Mouse (Mus musculus) spleen, postnatal 14 days (tissue): ENCODE measurements around the gene Tmem262.

Source experiments
- DNase-seq, 2 experiments: peaks; one replicate each; pipeline ENCODE4 v3.0.0; 2021 to 2022; ENCODE audit warnings: low spot score in 2 of 2

Tmem262 gene

DNA sequence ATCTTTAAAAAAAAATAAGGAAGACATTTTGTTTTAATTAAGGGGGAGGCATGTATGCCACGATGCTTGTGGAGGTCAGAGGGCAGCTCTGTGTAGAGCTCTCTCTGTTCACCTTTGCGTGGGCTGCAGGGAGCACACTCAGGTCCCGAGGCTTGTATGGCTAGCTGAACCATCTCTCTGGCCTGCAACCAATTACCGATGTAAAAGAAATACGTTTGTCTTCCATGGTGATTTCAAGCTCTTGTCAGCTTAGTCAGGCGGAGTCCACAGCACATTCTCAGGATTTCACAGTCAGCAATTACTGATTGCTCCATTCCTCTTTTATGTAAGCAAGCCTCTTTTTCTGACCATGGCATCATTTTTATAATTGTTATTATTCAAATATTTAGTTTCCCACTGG is 21.4 kb downstream of the Tmem262 start:
- no peak for DNase-seq

DNA sequence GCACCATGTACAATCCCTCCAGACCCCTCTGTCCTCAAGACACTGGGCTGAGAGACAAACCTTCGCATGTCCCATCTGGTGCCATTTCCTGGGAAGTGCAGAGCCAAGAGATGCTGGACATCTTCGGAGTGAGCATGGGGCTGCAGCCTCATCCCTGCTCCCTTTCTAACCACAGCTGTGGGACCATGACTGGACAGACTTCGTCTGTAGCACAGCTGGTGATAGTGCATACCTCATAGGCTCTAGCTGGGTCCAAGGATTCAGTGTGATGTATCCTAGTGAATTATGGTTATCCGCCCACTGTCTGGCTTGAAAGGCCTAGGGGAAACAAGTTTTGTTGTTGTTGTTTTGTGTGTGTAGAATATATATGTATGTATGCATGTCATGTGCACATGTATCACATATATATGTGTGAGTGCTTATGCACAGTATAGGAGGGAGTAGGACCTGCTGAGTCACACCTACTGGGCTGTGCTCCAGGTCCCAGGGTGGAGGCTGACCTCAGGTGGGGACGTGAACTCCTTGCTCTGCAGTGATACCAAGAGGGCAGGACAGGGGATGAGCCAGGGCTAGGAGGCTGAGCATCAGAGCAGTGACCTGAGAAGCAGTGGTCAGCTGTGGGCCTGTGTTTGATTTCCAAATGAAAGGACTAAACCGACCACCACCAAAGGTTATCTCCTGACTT is 22.5 kb downstream of the Tmem262 start:
- peak; percentile 72 to 74 for DNase-seq

DNA sequence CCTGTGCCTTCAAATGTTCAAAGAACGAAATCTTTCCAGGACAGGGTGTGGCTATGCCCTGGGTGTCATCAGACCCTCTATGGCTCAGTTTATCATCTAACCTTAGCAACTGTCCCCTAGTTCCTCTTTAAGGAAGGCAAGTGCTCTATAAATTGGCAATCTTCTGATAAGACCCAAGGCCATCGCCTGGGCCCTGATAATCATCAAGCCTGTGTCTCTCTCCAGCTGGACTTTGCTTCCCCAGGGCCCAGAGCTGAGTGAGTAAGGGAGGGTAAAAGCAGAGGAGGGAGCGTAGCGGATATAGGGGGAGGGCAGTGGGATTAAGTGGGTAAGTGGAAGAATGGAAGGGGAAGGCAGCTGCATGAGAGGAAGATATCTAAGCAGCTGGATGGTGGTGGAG is 24.6 kb downstream of the Tmem262 start:
- no peak for DNase-seq

DNA sequence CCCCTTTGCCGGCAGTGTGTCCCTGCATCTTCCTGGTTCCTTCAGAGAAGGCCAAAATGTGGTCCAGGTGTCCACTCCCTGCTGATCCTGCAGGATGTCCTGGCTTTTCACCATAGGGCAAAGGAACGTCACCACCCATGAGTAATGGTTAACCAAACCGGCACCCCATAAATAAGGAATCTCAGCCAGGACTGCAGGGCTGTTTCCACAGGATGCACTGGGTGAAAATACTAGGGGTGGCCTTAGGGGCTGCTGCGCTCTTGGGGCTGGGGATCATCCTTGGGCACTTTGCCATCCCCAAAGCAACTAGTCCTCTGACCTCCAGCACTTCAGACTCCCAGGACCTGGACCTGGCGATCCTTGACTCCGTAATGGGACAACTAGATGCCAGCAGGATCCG is 25.8 kb downstream of the Tmem262 start, which contains the start of gene Naaladl1:
Gene Naaladl1 (plus strand): TSS at position 197 of the 400 bp plus-strand sequence.
- no peak for DNase-seq

DNA sequence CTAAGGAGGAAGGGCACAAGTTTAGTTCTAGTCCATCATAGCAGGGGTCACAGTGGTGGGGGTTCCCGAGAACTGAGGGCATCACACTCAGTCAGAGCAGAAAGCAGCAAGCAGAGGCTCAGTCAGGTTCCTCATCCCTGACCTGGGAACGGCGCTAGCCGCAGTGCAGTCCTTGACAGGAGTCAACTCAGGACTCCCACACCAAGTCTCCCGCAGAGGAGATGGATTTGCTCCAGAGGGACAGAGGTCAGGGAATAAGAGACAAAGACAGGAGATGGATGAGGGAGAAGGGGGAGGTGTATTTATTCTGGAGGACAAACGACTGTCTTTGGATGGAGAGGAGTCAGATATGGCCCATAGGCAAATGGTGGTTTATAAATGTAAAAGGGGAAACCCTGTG is 33.3 kb downstream of the Tmem262 start:
- no peak for DNase-seq

DNA sequence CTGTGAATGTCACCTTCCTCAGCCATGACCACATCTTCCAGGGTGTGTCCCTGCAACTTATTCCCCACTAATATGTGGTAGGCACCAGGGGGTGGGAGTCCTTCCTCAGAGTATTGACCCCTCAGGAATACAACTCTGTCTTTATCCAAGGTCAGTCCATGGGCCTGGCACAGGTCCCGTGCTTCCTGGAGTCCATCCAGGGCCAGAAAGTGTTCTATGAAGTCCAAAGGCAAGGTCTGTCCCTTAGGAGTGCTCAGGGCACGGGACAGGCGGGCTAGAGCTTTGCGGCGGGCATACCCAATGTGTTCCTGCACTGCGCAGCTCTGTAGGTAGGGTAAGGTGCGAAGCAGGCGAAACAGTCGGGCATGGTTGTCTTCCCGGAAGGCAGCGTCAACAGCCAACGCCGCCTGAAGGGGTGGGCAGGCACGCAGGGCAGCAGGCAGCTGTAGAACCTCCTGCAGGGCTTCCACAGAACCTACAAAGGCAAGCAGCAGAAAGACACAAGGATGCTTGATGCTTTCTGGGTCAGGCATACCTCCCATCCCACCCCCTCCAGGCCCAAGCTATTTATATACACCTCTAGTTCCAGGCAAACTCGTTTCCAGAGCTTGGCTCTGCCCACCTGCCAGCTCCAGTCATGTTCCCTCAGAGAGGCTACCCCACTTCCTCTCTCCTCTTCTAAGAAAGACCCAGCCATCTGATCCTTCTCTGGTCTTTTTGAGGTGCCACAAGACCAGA is 36.4 kb downstream of the Tmem262 start:
- no peak for DNase-seq

DNA sequence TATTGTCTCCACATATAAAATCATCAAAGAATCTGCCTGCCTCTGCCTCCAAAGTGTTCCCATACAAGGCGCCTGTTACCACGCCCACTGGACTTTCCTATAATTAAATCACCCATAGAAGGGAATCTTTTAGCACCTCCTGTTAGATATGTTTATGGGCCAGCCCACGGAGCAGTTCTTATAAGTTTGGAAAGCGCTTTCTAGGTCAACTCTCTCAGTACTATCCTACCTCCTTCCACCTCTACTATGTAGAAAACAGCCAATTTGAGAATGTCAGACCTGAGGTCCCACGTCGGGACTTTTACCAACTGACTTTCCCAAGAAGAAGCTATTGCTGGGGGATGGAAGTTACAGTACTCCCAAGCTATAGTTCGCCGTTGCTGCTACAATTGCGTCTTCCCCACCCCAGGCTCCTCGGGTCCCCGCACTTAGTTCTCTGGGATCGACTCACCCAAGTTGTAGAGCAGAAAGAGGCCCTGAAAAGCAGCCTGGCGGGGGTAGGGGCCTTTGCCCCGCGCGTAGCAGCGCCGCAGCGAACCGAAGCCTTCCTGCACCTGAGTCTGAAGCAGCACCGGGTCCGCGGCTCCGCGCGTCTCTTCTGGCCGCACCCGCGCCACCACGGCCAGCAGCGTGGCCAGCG is 37.6 kb downstream of the Tmem262 start:
- DNase-seq: no peak

DNA sequence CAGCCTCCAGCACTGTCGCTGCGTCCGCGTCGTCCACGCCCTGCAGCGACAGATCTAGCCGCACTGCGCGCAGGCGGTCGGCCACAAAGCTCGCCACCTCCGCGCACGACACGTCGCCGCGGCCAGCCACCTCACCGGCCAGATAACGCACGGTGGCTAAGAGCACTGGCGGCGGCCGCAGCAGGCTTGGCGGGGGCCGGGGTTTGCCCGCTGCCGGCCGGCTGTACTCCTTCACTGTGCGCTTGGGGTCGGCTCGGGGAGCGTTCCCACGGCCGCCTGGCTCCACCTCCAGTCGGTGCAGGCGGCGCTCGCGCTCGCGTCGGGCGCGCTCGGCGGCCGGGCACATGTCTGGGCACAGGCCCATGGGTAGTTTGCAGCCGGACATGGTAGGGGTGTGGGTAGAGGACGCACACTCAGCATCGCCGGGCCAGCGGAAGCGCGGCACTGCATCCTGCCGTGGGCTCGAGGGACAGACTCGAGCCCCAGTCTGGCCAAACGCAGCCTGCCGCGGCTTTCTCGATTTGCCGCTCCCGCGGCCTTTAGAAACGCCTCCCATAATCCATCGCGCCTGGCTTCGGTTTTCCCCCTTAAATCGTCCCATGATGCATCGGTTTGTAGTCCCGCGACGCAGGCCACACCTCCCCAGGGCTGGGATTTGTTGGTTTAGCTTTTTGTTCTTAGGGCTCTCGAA is 38.3 kb downstream of the Tmem262 start, which contains the start of gene Sac3d1:
Gene Sac3d1 (minus strand): TSS at position 665 of the 691 bp plus-strand sequence.
- DNase-seq: peak; percentile 76 to 80

DNA sequence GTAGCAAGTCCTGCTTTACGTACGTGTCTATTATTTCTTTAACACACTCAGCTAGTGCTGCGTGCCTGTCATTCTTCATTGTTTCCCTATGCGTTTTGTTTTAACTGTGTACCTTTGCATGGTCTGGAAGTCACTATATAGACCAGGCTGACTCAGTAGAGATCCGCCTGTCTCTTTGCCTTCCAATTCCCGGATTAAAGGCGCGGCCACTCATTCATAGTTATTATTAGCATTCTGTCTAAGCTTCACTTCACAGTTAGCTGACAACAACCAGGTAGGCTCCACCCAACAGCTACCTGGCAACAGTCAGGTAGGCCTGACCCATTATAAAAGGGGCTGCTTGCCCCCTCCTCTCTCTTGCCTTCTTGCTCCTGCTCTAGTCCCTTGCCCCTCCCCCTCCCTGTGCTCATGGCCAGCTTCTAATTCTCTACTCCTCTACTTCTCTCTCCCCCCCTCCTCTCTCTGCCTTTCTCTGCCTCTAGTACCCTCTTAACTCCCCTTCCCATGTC is 38.9 kb downstream of the Tmem262 start:
- DNase-seq: no peak

DNA sequence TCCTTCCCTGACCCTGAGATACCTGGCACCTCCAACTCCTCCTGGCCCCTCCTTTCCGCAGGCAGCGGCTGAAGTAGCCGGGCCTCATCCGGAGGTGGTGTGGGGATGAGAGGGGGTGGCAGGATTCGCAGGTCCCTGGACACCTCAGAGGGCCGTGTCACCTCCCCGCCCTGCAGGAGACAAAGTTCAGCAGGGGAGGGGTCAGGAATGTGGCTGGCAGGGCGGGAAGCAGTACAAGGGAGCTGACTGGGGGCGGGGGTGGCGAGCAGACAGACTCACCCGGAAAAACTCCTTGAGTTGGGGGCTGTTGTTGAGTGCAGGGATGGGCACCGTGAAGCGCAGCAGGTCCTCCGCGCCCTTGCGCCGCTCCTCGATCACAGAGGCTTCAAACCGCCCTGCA is 41.9 kb downstream of the Tmem262 start:
- DNase-seq: no peak

DNA sequence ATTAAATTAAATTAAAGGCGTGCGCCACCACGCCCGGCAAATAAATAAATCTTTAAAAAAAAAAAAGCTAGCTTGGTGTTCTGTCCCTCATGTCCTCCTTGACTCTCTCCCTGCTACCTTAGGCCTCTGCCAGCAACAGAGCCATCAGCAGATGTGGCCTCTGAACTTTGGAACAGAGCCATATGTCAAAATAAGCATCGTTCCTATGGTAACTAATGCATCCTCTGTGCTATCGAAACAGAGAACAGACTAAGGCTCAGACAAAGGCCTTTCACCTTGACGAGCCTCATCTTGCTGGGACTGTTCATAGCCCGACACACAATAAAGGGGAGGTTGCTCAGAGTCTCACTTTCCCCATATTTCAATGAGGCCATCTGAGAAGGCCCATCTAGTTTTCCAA is 43.5 kb downstream of the Tmem262 start:
- no peak for DNase-seq

DNA sequence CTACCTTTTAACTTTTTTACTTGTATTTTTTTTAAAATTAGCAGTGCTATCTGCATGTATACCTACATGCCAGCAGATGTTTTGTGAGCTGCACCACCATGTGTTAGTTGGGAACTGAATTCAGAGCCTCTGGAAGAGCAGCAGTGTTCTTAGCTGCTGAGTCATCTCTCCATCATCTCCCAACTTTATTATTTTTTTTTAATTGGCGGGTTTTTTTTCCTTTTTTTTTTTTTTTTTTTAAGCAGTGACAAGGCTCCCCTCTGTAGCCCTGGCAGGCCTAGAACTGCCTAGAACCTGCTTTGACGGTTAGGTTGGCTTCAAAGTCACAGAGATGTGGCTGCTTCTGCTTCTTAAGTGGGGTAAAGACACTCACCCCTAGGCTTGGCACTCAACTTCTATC is 45.1 kb downstream of the Tmem262 start:
- DNase-seq: no peak

DNA sequence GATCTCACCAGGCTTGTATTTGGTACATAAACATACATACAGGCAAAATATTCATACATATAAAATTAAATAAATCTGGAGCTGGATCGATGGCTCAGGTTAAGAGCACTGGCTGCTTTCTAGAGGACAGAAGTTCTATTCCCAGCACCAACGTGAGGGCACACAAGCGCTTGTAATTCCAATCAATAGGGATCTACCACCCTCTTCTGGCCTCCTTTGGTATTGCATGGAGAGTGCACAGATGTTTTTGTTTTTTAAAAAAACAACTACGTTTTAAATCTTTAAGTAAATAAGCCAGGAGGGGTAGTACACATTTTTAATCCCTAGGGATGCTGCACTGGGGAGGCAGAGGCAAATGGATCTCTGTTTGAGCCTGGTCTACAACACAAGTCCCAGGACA is 46.5 kb downstream of the Tmem262 start:
- DNase-seq: peak in 1 of 2 experiments; percentile 69

DNA sequence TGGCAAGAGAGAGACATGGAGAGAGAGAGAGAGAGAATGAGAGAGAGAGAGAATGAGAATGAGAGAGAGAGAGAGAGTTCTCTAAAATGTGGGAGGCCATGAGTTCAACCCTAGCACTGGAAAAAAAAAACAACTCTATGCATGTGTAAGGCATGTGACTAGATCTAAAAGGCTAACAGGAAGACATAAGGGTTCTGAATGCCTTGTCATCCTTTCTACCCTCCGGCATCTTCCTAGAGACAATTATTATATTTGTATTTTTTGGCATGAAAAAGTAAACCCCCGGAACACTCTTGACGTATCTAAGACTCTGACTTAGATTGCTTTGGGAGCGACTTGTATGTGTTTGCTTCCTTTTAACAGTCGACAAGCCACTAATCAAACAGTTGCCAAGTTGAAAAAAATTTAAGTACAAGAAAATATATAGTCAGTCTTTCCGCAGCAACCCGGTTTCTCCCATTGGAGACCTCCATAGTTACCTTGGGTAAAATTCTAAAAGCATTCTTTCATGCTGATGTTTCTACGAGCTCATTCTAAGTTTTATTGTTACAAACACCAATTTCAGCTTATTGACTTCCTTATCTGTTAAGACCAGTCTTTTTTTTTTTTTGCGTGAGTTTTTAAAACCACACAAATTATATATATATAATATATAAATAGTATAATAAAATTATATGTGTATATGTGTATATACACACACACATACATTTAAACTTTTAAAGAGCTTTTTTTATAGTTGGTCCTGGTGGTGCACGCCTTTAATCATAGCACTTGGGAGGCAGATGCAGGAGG is 47.2 kb downstream of the Tmem262 start:
- DNase-seq: no peak

DNA sequence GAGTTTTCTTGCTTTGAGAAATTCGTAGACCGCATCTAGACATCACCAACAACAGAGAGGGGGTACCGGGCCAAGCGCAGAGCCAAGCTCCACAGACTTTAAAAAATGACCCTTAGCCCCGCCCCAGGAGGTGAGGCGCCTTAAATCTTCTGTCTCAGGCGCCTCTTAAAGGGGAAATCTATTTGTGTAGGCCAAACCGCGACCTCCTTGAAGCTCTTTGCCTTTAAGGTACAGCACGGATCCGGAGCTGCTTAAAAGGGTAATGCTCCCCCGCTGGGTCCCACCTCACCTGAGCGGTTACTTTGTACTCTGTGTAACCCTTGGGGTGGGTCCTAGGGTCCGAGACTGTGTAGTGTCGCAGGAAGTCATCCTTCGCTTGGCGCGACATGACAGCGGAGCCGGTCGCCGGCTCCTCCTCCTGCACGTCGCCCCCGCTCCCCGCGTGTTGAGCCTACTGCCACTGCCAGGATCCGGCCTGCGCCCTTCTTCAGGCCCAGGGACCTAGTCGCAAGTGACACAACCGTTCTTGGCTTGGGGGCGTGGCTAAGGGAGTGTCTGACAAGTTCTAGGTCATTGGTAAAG is 48.0 kb downstream of the Tmem262 start, which contains the start of gene Snx15:
Gene Snx15 (minus strand): TSS at position 545 of the 582 bp plus-strand sequence.
- peak; percentile 90 to 93 for DNase-seq
